Comparison of ENCODE assay signal across 8 mouse cellular contexts in the genomic region with DNA sequence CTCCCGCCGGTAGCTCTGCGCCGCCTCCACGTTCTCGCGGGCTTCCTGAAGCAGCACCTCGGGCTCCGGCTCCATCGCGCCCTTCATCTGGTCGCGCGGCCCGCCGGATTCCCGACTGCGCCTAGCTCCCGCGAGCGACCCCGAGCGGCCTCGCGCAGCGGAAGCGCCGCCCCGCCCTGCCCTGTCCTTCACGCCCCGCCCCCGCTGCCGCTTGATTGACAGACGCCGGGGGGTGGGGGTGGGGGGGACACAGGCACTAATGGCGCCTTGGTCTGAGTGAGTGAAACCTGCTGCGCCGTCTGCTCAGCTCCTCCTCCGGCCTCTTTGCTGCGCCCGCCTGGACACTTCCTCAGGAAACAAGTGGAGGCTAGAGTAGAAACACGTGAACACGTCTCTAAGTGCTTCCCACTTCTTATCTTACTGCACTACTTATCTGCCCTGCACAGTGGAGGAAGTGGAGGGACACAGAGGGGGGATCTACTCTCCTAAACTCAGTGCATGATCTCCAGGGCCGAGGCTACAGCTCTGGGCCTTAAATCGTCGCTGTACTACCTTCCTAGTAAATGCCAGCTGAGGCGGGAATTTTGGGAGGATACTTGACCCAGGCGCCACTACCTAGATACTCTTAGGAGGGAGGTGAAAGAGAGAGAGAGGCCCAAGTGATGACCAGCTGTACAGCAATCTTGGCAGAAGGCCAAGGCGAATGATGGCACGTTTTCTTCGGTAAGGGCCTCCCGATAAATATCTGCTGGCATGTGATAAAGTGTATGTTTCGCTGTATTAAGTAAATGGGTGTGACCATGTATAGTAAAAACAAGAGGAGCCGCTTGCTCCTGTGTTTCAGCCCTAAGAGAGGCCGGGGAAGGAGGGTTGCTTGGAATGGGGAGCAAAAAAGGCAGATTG. TPM values are rescaled to one million over a fixed set of nuclear protein-coding genes. Genes with fewer than 3 reads are reported as not detected.
DNase-seq lines count a peak whose midpoint lies in the region; ATAC-seq and TF ChIP-seq lines count a peak whose summit lies in the region.

A gene (minus strand): TSS at position 166 of the 903 bp plus-strand sequence.

- peak within 1 kb of the TSS; percentile 91 for H3K27ac ChIP-seq in ES-E14 (ENCODE audit: insufficient read depth, low read depth, low read length, poor library complexity, severe bottlenecking)
- peak within 1 kb of the TSS; percentile 72 for H3K27ac ChIP-seq in forebrain, embryonic 16.5 days (ENCODE audit: low read length)
- H3K27ac ChIP-seq in lung, embryonic 15.5 days = peak within 1 kb of the TSS; percentile 98

- H3K4me1 ChIP-seq in ES-E14 (ENCODE audit: control insufficient read depth in 2 of 2, insufficient read depth in 2 of 2, low read length in 2 of 2, poor library complexity in 1 of 2) = 0 out of 4 replicates have a peak, but pooled peaks cover 0 to 2% of the 10 kb centered on the region in 2 experiments
- H3K4me1 ChIP-seq in forebrain, embryonic 16.5 days (replicated peaks; ENCODE audit: control insufficient read depth, insufficient read depth, low read length) = peaks cover 10% of the 10 kb centered on the region
- peaks cover 15% of the 10 kb centered on the region for H3K4me1 ChIP-seq in lung, embryonic 15.5 days

- 6% methylated on average over 44 of the region's 55 CpGs for WGBS in forebrain, embryonic 16.5 days
- WGBS in lung, embryonic 15.5 days = 2% methylated on average over 53 of the region's 55 CpGs

- in situ Hi-C loops in ES-E14 (cut with MboI; ENCODE audit: low sequenced_read_pairs in 2 of 2, unreplicated experiment in 2 of 2) = no loop called here

- no peaks in the 10 kb centered on the region for H3K9me3 ChIP-seq in ES-E14 (ENCODE audit: control insufficient read depth, insufficient read depth, low read depth, low read length)
- H3K9me3 ChIP-seq in forebrain, embryonic 16.5 days (ENCODE audit: control insufficient read depth, low read length) = no peaks in the 10 kb centered on the region
- no peaks in the 10 kb centered on the region for H3K9me3 ChIP-seq in lung, embryonic 15.5 days

- peaks cover 4% of the 10 kb centered on the region; the same call in 1 of the 2 replicates for H3K36me3 ChIP-seq in ES-E14 (ENCODE audit: control insufficient read depth, insufficient read depth, low read length, poor library complexity, severe bottlenecking)
- no peaks in the 10 kb centered on the region for H3K36me3 ChIP-seq in forebrain, embryonic 16.5 days (ENCODE audit: control insufficient read depth, insufficient read depth)
- H3K36me3 ChIP-seq in lung, embryonic 15.5 days = no peaks in the 10 kb centered on the region

- ATAC-seq in forebrain, embryonic 16.5 days = peak; percentile 94
- ATAC-seq in lung, embryonic 15.5 days (ENCODE audit: borderline replicate concordance, extremely low read depth, low FRiP score, low TSS enrichment) = peak; percentile 97

- H3K4me3 ChIP-seq in ES-E14 (ENCODE audit: insufficient read depth in 1 of 2, low read depth in 1 of 2, low read length in 2 of 2, poor library complexity in 1 of 2, severe bottlenecking in 1 of 2) = peak within 1 kb of the TSS; percentile 82 to 99
- peak within 1 kb of the TSS; percentile 89 for H3K4me3 ChIP-seq in forebrain, embryonic 16.5 days (replicated peaks; ENCODE audit: low read length)
- H3K4me3 ChIP-seq in lung, embryonic 15.5 days = peak within 1 kb of the TSS; percentile 90

- H3K9ac ChIP-seq in ES-E14 (ENCODE audit: insufficient read depth, low read depth, low read length, poor library complexity, severe bottlenecking) = peak within 1 kb of the TSS; percentile 99
- H3K9ac ChIP-seq in forebrain, embryonic 16.5 days (replicated peaks; ENCODE audit: low read depth, low read length) = peak within 1 kb of the TSS; percentile 87
- peak within 1 kb of the TSS; percentile 99 for H3K9ac ChIP-seq in lung, embryonic 15.5 days

- peak; percentile 89 for DNase-seq in ES-E14 (ENCODE audit: low read depth, low spot score)
- peak; percentile 90 for DNase-seq in cerebellum, adult 11-12 months
- peak; percentile 97 for DNase-seq in heart, postnatal 4 days
- DNase-seq in layer of hippocampus, adult 8-10 months (ENCODE audit: low spot score in 2 of 2) = peak; percentile 79 to 84
- peak; percentile 86 for DNase-seq in ovary, adult 18-20 months (ENCODE audit: low spot score)
- peak; percentile 94 for DNase-seq in thymus, postnatal 0 days (ENCODE audit: low spot score)

- no peaks in the 10 kb centered on the region for H3K27me3 ChIP-seq in forebrain, embryonic 16.5 days (replicated peaks; ENCODE audit: control insufficient read depth, insufficient read depth, low read length)
- H3K27me3 ChIP-seq in lung, embryonic 15.5 days = no peaks in the 10 kb centered on the region

- H3K4me2 ChIP-seq in forebrain, embryonic 16.5 days (ENCODE audit: low read length) = peak within 1 kb of the TSS; percentile 83
- peak within 1 kb of the TSS; percentile 72 for H3K4me2 ChIP-seq in lung, embryonic 15.5 days

TF ChIP-seq in ES-E14, 5 proteins besides CTCF, POLR2A, EP300 and RAD21:
- TF ChIP-seq HCFC1 (IDR thresholded peaks at IDR 0.05; ENCODE audit: borderline replicate concordance, insufficient read depth, low read length) = no peak
- TF ChIP-seq CHD2 (IDR thresholded peaks at IDR 0.05; ENCODE audit: low read depth, low read length) = peak; percentile 44; the same call in 1 of the 2 replicates
- no peak for TF ChIP-seq ZC3H11A (IDR thresholded peaks at IDR 0.05; ENCODE audit: borderline replicate concordance, low read depth, low read length)

RNA-seq across cellular contexts. Expression of the gene that starts here (rescaled TPM):
- 55.3 and 57.3 TPM in 2 replicates for total RNA-seq in ES-E14 (2012; rRNA removed)
- 15.8 and 22.0 TPM in 2 replicates for polyA plus RNA-seq in forebrain, embryonic 16.5 days (2015; fragmentation: Nextera tagmentation; extraction: Ambion mirVana)
- 10 to 100 TPM; 24.0 to 25.4 TPM for total RNA-seq in heart, postnatal 4 days (2021)
- total RNA-seq in layer of hippocampus, adult 8-10 months (2022) = 10 to 100 TPM; 18.9 to 24.8 (median 22.4) TPM
- polyA plus RNA-seq in lung, embryonic 15.5 days (2015; fragmentation: Nextera tagmentation; extraction: Ambion mirVana) = 40.8 and 43.9 TPM in 2 replicates
- polyA plus RNA-seq in thymus, postnatal 0 days (2015; fragmentation: Nextera tagmentation; extraction: Ambion mirVana) = 110 and 116 TPM in 2 replicates

Comparison
In these comparisons a context has a peak if more than half of its experiments do, and no peak if none do; other contexts are left out.
1. Peak in every context shown above with its lines: DNase-seq, ATAC-seq, H3K4me3 ChIP-seq and H3K27ac ChIP-seq.